8 mouse cellular contexts compared by ENCODE assay signal in the genomic region with DNA sequence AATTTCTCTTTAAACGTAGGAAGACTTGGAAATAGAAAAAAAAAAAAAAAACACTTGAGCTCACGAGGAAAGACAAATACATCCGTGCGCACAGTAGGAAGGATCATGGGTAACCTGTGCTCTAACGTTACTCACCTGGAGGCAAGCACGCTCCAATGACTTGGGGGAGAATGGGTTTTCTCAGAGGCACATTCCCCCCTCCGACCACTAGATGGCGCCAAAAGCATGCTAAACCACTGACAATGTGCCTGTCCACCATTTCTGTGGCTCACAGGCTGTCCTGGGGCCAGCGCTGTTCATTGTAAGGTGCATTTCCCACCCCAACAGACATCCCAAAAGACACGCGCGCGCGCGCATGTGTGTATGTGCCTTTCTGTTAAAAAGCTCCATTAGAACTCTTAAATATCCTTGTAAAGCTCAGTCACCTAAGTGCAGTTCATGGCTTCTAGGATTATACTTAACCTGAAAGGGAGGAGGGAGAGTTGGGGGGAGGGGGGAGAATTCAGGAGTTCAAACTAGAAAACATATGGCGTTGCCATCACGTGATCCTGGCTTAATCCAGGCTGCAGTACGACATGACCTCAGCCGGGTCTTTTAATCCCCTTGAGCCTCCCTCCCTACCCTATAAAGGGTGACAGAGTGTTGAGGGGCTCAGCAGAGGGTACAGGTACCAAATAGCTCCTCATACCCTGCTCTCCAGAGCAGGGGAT.
DNase-seq lines count a peak whose midpoint lies in the region; ATAC-seq lines count a peak whose summit lies in the region.

No protein-coding gene starts in this region.

- H3K4me1 ChIP-seq in embryonic facial prominence, embryonic 13.5 days = peaks cover 4% of the 10 kb centered on the region; the same call in 1 of the 2 replicates
- H3K4me1 ChIP-seq in limb, embryonic 13.5 days = peaks cover 14% of the 10 kb centered on the region

- no peak overlapping the region for H3K27ac ChIP-seq in embryonic facial prominence, embryonic 13.5 days
- H3K27ac ChIP-seq in limb, embryonic 13.5 days = 0 out of 2 replicates have a peak overlapping the region, but pooled peaks have one; percentile 33

- WGBS in embryonic facial prominence, embryonic 13.5 days = 3% methylated on average over 19 of the region's 19 CpGs
- 4% methylated on average over 19 of the region's 19 CpGs for WGBS in limb, embryonic 13.5 days

- H3K4me3 ChIP-seq in embryonic facial prominence, embryonic 13.5 days = no peak overlapping the region
- H3K4me3 ChIP-seq in limb, embryonic 13.5 days = peak overlapping the region; percentile 9

- H3K9me3 ChIP-seq in embryonic facial prominence, embryonic 13.5 days = no peaks in the 10 kb centered on the region
- no peaks in the 10 kb centered on the region for H3K9me3 ChIP-seq in limb, embryonic 13.5 days

- peak; percentile 90 for DNase-seq in 3T3-L1 (ENCODE audit: low read depth, low spot score)
- DNase-seq in adrenal gland, postnatal 36 days = peak; percentile 87 to 88
- peak; percentile 79 for DNase-seq in heart, adult 8-10 months (ENCODE audit: low spot score)
- peak; percentile 89 for DNase-seq in kidney, adult 9 months
- DNase-seq in spleen, postnatal 36 days (ENCODE audit: low spot score in 2 of 2) = peak; percentile 40 to 51

- H3K4me2 ChIP-seq in embryonic facial prominence, embryonic 13.5 days = peak overlapping the region; percentile 51
- H3K4me2 ChIP-seq in limb, embryonic 13.5 days (replicated peaks) = peak overlapping the region; percentile 49

- no peaks in the 10 kb centered on the region for H3K36me3 ChIP-seq in embryonic facial prominence, embryonic 13.5 days
- H3K36me3 ChIP-seq in limb, embryonic 13.5 days = no peaks in the 10 kb centered on the region

- no peak overlapping the region for H3K9ac ChIP-seq in embryonic facial prominence, embryonic 13.5 days
- no peak overlapping the region for H3K9ac ChIP-seq in limb, embryonic 13.5 days

- peak; percentile 46; the same call in 1 of the 2 replicates for ATAC-seq in embryonic facial prominence, embryonic 13.5 days (ENCODE audit: insufficient number of reproducible peaks, insufficient read depth, low FRiP score, low TSS enrichment, low read depth)
- peak; percentile 84 for ATAC-seq in limb, embryonic 13.5 days (ENCODE audit: low FRiP score, low read depth)
- peak; percentile 73 for ATAC-seq in monocyte, adult 5-6 weeks (replicated peaks; ENCODE audit: insufficient number of reproducible peaks, low FRiP score, low TSS enrichment, poor library complexity, severe bottlenecking)

- H3K27me3 ChIP-seq in embryonic facial prominence, embryonic 13.5 days = no peaks in the 10 kb centered on the region; the same call in 1 of the 2 replicates
- H3K27me3 ChIP-seq in limb, embryonic 13.5 days = no peaks in the 10 kb centered on the region
